27 mouse cellular contexts compared by ENCODE assay signal in genomic region chr5:115628083-115628482, GRCm38 (mm10). TPM values are rescaled to one million over a fixed set of nuclear protein-coding genes. Genes with fewer than 3 reads are reported as not detected.
DNase-seq lines count a peak whose midpoint lies in the region; ATAC-seq lines count a peak whose summit lies in the region.
"Had no signal": no experiment of that assay in that cellular context is flagged by ENCODE, and none has a peak within 500 bp of the region (broad histone marks: within the 10 kb centered on the region; RNA-seq: fewer than 3 reads in every experiment).

No protein-coding gene starts in this region.

- 0 out of 2 replicates have a peak overlapping the region, but pooled peaks have one; percentile 21 for H3K9ac ChIP-seq in embryonic facial prominence, embryonic 13.5 days
- H3K9ac ChIP-seq: forebrain, embryonic 12.5 days; heart, embryonic 15.5 days; hindbrain, embryonic 15.5 days; midbrain, embryonic 15.5 days; neural tube, embryonic 13.5 days; stomach, embryonic 15.5 days had no signal

- no peak for ATAC-seq in embryonic facial prominence, embryonic 13.5 days (ENCODE audit: insufficient number of reproducible peaks, insufficient read depth, low FRiP score, low TSS enrichment, low read depth)
- peak; percentile 71 for ATAC-seq in common myeloid progenitor, adult 5-6 weeks (replicated peaks; ENCODE audit: low read depth, poor library complexity, severe bottlenecking)
- ATAC-seq: CD4-positive, CD25-positive, alpha-beta regulatory T cell, adult 4 months; midbrain, embryonic 15.5 days had no signal

- H3K4me1 ChIP-seq in embryonic facial prominence, embryonic 13.5 days, result peaks cover 17% of the 10 kb centered on the region
- peaks cover 22% of the 10 kb centered on the region for H3K4me1 ChIP-seq in embryonic facial prominence, embryonic 10.5 days
- peaks cover 65% of the 10 kb centered on the region for H3K4me1 ChIP-seq in megakaryocyte, embryonic 14.5 days

- H3K27ac ChIP-seq in embryonic facial prominence, embryonic 13.5 days, result no peak overlapping the region
- no peak overlapping the region for H3K27ac ChIP-seq in embryonic facial prominence, embryonic 10.5 days (replicated peaks)
- H3K27ac ChIP-seq: forebrain, embryonic 12.5 days; heart, embryonic 15.5 days; hindbrain, embryonic 15.5 days; midbrain, embryonic 15.5 days; neural tube, embryonic 13.5 days; stomach, embryonic 15.5 days had no signal

- 68% methylated on average over 8 of the region's 8 CpGs for WGBS in embryonic facial prominence, embryonic 13.5 days
- WGBS in embryonic facial prominence, embryonic 10.5 days, result 78% methylated on average over 8 of the region's 8 CpGs

- DNase-seq in embryonic facial prominence, embryonic 10.5 days (ENCODE audit: low spot score), result no peak
- DNase-seq in 416B (ENCODE audit: low read depth), result peak; percentile 70
- no peak for DNase-seq in urinary bladder, adult 18-20 months (ENCODE audit: low spot score in 2 of 2)
- DNase-seq in heart, postnatal 4 days, result no peak
- DNase-seq in layer of hippocampus, adult 8-10 months (ENCODE audit: low spot score in 2 of 2), result no peak
- DNase-seq: adrenal gland, postnatal 10 days; cerebellum, adult 2 months; gastrocnemius, postnatal 36 days; heart, postnatal 36 days; kidney, adult 8-10 months; kidney, postnatal 14 days; lung, adult 2 months; lung, postnatal 14 days; retina, postnatal 1 day; right cerebral cortex, postnatal 4 days; thymus, postnatal 4 days had no signal

- no peaks in the 10 kb centered on the region for H3K27me3 ChIP-seq in embryonic facial prominence, embryonic 13.5 days
- H3K27me3 ChIP-seq in embryonic facial prominence, embryonic 10.5 days (replicated peaks; ENCODE audit: low read depth, poor library complexity, severe bottlenecking), result no peaks in the 10 kb centered on the region
- peaks cover 2% of the 10 kb centered on the region for H3K27me3 ChIP-seq in megakaryocyte, embryonic 14.5 days (replicated peaks)
- H3K27me3 ChIP-seq: forebrain, embryonic 12.5 days; heart, embryonic 15.5 days; hindbrain, embryonic 15.5 days; midbrain, embryonic 15.5 days; neural tube, embryonic 13.5 days; stomach, embryonic 15.5 days had no signal

- no peaks in the 10 kb centered on the region for H3K9me3 ChIP-seq in embryonic facial prominence, embryonic 13.5 days
- no peaks in the 10 kb centered on the region for H3K9me3 ChIP-seq in embryonic facial prominence, embryonic 10.5 days
- no peaks in the 10 kb centered on the region for H3K9me3 ChIP-seq in megakaryocyte, embryonic 14.5 days
- H3K9me3 ChIP-seq: forebrain, embryonic 12.5 days; heart, embryonic 15.5 days; hindbrain, embryonic 15.5 days; midbrain, embryonic 15.5 days; neural tube, embryonic 13.5 days; stomach, embryonic 15.5 days had no signal

- no peak overlapping the region for H3K4me3 ChIP-seq in embryonic facial prominence, embryonic 13.5 days
- H3K4me3 ChIP-seq in embryonic facial prominence, embryonic 10.5 days, result no peak overlapping the region
- peak overlapping the region; percentile 20 for H3K4me3 ChIP-seq in megakaryocyte, embryonic 14.5 days (replicated peaks)
- H3K4me3 ChIP-seq: forebrain, embryonic 12.5 days; heart, embryonic 15.5 days; hindbrain, embryonic 15.5 days; midbrain, embryonic 15.5 days; myocyte; neural tube, embryonic 13.5 days; stomach, embryonic 15.5 days had no signal

- H3K4me2 ChIP-seq in embryonic facial prominence, embryonic 13.5 days, result no peak overlapping the region
- H3K4me2 ChIP-seq: forebrain, embryonic 12.5 days; heart, embryonic 15.5 days; hindbrain, embryonic 15.5 days; midbrain, embryonic 15.5 days; neural tube, embryonic 13.5 days; stomach, embryonic 15.5 days had no signal

- peaks cover 7% of the 10 kb centered on the region for H3K36me3 ChIP-seq in embryonic facial prominence, embryonic 13.5 days
- H3K36me3 ChIP-seq in embryonic facial prominence, embryonic 10.5 days (replicated peaks), result peaks cover 9% of the 10 kb centered on the region
- H3K36me3 ChIP-seq in megakaryocyte, embryonic 14.5 days (replicated peaks; ENCODE audit: low read length), result peaks cover 4% of the 10 kb centered on the region
- H3K36me3 ChIP-seq: heart, embryonic 15.5 days; hindbrain, embryonic 15.5 days; midbrain, embryonic 15.5 days; stomach, embryonic 15.5 days had no signal

RNA-seq across cellular contexts. Expression of gene Rab35, which starts 3.6 kb away (rescaled TPM):
- 13.1 and 15.9 TPM in 2 replicates for polyA plus RNA-seq in embryonic facial prominence, embryonic 13.5 days (2015; fragmentation: Nextera tagmentation; extraction: Ambion mirVana)
- 14.9 and 15.1 TPM in 2 replicates for polyA plus RNA-seq in embryonic facial prominence, embryonic 10.5 days (2016; fragmentation: Nextera tagmentation; extraction: Ambion mirVana)
- 38.2 and 38.4 TPM in 2 replicates for total RNA-seq in common myeloid progenitor, adult 5-6 weeks (2017)
- polyA plus RNA-seq in megakaryocyte, embryonic 14.5 days (2012; ENCODE audit: insufficient read depth, low replicate concordance), result 29.5 and 94.9 TPM in 2 replicates
- total RNA-seq in heart, postnatal 4 days (2021), result 10 to 100 TPM; 56.8 to 58.2 TPM
- total RNA-seq in layer of hippocampus, adult 8-10 months (2022), result 100 to 1,000 TPM in 1 of 4 experiments, 10 to 100 TPM in 3; 81.0 to 102 (median 87.9) TPM
